Mouse (Mus musculus): ENCODE data around the gene Ankrd39.

Ankrd39 gene

GRCm38 (mm10) chr1:36529274-36529673 lies 18.0 kb downstream of the Ankrd39 start:
- no peak for DNase-seq

DNA sequence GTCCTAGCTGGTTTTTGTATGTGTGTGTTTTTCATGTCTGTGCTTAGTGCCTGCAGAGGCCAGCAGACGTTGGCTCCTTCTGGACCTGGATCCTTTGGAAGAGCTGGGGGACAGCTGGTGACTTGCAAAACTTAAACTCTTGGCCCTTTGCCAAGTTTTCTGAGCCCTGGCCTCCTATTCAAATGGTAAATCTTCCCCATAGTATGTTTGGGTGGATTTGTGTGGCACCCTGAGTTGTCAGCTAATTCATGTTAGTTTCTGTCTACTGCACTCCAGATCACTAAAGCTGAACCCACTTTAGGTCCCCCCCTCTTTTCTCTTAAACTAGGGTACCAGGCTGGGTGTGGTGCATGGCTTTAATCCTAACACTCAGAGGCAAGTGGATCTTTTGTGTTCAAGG lies 18.9 kb downstream of the Ankrd39 start:
- DNase-seq: no peak

DNA sequence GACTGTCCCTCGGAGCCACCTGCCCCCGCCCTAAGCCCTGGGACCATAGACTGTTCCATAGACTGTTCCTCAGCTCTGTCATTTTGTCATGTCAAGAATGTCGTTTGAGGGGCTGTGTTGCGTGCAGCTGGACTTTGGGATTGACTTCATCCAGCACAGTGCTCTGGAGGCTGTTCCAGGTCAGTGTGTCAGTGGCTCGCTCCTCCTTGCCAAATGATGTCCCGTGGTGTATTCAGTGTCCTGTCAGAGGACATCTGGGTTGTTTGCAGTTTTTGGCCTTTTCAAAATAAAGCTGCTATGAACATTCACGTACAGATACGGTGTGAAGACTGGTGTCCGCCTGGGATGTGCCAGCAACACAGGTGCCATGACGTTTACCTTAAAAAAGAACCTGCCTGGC lies 20.3 kb downstream of the Ankrd39 start:
- DNase-seq: no peak

DNA sequence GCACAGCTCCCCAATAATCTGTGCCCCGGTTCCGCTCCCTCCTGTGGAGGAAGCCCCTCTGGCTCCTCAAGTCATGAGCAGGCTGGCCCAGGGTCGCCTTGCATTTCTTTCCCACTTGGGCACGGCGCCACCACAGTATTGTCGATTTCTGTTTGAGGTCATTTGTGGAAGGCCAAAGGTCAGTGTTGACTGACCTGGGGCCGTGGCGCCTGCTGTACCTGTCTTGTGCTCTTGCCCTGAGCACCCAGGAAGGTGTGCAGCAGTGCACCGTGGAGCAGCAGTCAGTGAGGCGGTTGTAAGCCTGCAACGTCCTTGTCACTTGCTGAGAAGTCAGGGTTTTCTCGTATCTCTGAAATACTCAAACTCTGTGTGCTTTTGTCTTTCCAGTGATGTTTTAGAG lies 21.5 kb downstream of the Ankrd39 start:
- no peak for DNase-seq

- no peak for DNase-seq
Observed at GRCm38 (mm10) chr1:36524058-36524457, 23.2 kb downstream of the Ankrd39 start.

- no peak for DNase-seq
Observed at GRCm38 (mm10) chr1:36523332-36524013, 23.8 kb downstream of the Ankrd39 start.

DNA sequence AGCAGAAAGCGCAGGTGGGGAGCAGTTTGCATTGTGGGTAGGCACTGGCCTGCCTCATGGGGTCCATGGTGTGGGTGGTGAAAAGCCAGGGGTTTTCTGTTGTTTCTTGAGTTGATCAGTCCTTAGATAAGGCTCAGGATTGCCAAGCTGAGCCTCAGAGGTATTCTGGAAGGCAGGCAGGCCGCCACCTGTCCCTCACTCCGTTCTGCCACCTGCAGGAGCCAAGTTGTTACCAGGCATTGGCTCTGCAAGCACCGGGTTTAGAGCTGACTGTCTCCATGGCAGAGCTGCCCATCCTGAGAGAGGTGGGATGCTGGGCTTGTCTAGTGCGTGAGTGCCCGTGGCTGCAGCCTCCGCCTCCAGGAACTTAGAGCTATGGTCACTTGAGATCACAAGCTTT lies 25.0 kb downstream of the Ankrd39 start:
- peak; percentile 45 to 63 for DNase-seq

DNA sequence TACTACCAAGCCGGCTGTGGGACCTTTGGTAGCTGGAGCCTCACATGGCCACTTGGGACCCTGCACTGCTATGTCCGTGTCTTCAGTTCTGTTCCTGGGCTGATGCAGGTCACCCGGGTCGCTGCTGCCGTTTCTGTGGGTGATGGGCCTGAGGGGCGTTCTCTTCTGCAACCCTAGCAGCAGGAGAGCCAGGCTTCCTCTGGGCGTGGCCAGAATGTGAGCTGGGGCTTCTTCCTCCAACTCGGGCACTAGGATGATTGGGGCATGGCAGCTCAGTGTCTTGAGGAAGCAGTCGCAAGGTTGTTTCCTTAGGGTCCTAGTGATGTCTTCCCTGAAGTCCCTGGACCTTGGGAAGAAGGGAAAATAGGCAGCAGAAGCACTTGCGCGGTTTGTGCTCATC lies 27.6 kb downstream of the Ankrd39 start:
- DNase-seq: no peak

DNA sequence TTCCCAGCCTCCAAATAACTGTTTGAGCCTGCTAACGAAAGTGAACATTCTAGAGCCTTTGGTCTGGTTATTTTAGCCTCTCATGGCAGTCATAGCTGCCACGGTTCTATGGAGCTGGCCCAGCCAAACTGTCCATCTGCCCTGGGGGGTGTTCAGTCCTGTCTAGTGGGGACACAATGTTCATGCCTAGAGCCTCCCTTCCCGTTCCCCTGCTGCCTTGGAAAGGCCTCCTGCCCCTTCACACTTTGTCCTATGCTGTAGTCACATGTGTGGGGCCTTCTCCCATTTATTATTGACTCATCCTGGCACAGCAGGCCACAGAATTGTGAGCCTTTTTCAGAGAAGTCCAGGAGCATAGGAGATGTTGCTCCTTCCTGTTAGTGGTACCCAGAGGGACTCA lies 29.0 kb downstream of the Ankrd39 start:
- DNase-seq: peak; percentile 52 to 55

DNA sequence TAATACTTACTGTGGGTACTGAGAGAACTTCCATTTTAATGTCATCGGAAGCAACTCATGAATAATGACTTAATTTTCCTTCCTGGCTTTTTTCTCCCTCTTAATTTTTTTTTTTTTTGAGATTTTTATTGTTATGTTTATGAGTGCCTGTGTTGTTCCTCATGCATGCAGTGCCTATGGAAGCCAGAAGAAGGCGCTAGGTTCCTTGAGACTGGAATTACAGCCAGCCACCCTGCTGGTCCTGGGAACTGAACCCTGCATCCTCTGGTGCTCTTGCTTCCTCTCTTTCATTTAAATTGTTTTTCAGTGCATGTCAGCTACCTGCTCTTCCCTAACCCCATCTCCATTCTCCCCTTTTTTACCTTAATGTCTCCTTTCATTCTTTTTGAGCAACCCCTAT lies 33.5 kb downstream of the Ankrd39 start:
- DNase-seq: peak; percentile 66 to 81

- no peak for DNase-seq
Observed at GRCm38 (mm10) chr1:36513310-36513709, 33.9 kb downstream of the Ankrd39 start.

DNA sequence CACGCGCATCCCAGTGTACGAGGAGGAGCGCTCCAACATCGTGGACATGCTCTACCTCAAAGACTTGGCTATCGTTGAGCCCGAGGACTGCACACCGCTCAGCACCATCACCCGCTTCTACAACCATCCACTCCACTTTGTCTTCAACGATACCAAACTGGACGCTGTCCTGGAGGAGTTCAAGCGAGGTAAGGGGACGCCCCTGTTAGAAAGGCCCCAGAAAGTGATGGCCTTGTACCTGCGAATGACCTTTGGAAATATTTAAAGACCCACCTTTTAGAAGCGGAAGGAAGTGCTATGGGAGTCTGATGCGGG lies 34.3 kb downstream of the Ankrd39 start:
- no peak for DNase-seq

GRCm38 (mm10) chr1:36512089-36512965 lies 34.9 kb downstream of the Ankrd39 start:
- peak; percentile 76 to 81 for DNase-seq

GRCm38 (mm10) chr1:36511289-36512021 lies 35.8 kb downstream of the Ankrd39 start, which contains the start of gene Cnnm3:
Gene Cnnm3, plus strand, starts transcription at chr1:36511867.
- DNase-seq: peak; percentile 100

DNA sequence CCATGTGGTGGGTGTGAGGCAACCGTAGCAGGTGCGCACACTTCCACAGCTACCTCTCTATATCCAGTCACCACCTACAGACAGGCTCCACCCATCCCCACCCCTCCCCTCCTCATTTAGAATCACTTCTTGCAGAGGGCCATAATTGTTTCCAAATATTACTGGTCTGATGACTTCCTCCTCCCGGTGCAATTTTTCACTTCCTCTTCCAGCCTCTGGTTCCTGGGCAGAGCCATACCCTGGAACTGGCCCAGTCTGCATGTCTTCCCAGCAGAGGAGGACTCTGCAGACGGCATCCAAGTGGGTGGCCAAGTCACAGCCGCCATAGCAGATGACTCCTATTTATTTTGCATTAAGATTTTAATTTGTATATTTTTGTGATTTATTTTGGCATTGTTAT lies 39.0 kb downstream of the Ankrd39 start:
- DNase-seq: peak in 1 of 2 experiments; percentile 50

GRCm38 (mm10) chr1:36501261-36501660 lies 46.0 kb downstream of the Ankrd39 start:
- peak; percentile 88 to 93 for DNase-seq

- peak in 1 of 2 experiments; percentile 11 for DNase-seq
Observed at GRCm38 (mm10) chr1:36497312-36497711, 49.9 kb downstream of the Ankrd39 start.

DNA sequence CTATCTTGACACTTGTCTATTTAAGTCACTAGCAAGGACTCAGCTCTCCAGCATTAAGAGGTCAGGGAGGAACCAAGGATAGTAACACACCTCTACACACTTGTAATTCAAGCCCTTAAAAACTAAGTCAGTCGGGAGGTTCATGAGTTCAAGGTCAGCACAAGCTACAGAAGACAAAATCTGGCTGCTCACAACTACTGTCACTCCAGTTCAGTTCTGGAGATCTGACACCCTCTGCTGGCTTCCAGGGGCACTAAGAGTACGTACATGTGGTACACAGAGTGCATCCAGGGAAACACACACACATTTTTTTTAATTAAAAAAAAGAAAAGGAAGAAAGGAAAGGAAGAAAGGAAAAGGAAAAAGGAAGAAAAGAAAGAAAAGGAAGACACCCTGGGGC lies 50.5 kb downstream of the Ankrd39 start:
- peak; percentile 47 to 71 for DNase-seq

GRCm38 (mm10) chr1:36493299-36493698 lies 53.9 kb downstream of the Ankrd39 start:
- no peak for DNase-seq

- peak; percentile 89 to 90 for DNase-seq
Observed at GRCm38 (mm10) chr1:36492416-36493139, 54.7 kb downstream of the Ankrd39 start.

DNA sequence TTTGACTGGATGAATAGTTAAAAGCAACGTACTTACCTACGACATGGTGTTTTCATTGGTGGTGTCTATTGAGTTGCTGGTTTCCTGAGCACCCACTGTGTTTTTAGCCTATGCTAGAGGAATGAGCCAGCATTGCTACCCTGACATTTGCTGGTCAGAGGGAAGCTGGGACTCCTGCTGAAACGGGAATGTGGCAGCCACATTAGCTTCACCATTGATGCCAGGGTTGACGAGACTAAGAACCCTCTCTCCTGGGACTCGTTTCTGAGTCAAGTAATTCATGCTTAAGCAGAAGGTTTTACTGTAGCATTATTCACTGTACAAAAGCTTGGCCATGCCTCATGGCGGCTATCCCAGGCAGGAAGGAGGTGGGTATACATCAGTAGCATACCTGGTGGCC lies 57.6 kb downstream of the Ankrd39 start:
- peak; percentile 46 to 56 for DNase-seq

Data from cerebellum, postnatal 25 days (tissue).